Mouse (Mus musculus): ENCODE data around the gene Lrmda.
A peak's percentile ranks its signal among the peaks of the same experiment; 100 is the strongest.

Lrmda gene

GRCm38 (mm10) chr14:22042146-22042545, 22.6 kb downstream of the Lrmda start:
- no peak for ATAC-seq (ENCODE audit: low TSS enrichment)

GRCm38 (mm10) chr14:22043420-22043819, 23.9 kb downstream of the Lrmda start:
- no peak for ATAC-seq (ENCODE audit: low TSS enrichment)

GRCm38 (mm10) chr14:22046262-22046856, 26.8 kb downstream of the Lrmda start:
- no peak for ATAC-seq (ENCODE audit: low TSS enrichment)

GRCm38 (mm10) chr14:22048068-22048899, 28.8 kb downstream of the Lrmda start:
- ATAC-seq (ENCODE audit: low TSS enrichment), result no peak

GRCm38 (mm10) chr14:22048900-22049199, 29.3 kb downstream of the Lrmda start:
- no peak for ATAC-seq (ENCODE audit: low TSS enrichment)

- ATAC-seq (ENCODE audit: low TSS enrichment), result no peak
Measured at GRCm38 (mm10) chr14:22049282-22049681, 29.8 kb downstream of the Lrmda start.

GRCm38 (mm10) chr14:22051941-22052664, 32.6 kb downstream of the Lrmda start:
- peak; percentile 44 for ATAC-seq (ENCODE audit: low TSS enrichment)

- ATAC-seq (ENCODE audit: low TSS enrichment), result no peak
Measured at GRCm38 (mm10) chr14:22055630-22056029, 36.1 kb downstream of the Lrmda start.

- peak; percentile 50; the same call in 1 of the 2 replicates for ATAC-seq (ENCODE audit: low TSS enrichment)
Measured at GRCm38 (mm10) chr14:22056246-22056645, 36.7 kb downstream of the Lrmda start.

GRCm38 (mm10) chr14:22058729-22059128, 39.2 kb downstream of the Lrmda start:
- ATAC-seq (ENCODE audit: low TSS enrichment), result no peak

- no peak for ATAC-seq (ENCODE audit: low TSS enrichment)
Measured at GRCm38 (mm10) chr14:22059348-22059861, 39.9 kb downstream of the Lrmda start.

GRCm38 (mm10) chr14:22060787-22061186, 41.3 kb downstream of the Lrmda start:
- no peak for ATAC-seq (ENCODE audit: low TSS enrichment)

- ATAC-seq (ENCODE audit: low TSS enrichment), result no peak
Measured at GRCm38 (mm10) chr14:22062117-22062855, 42.8 kb downstream of the Lrmda start.

- ATAC-seq (ENCODE audit: low TSS enrichment), result no peak
Measured at GRCm38 (mm10) chr14:22069169-22069568, 49.7 kb downstream of the Lrmda start.

- ATAC-seq (ENCODE audit: low TSS enrichment), result no peak
Measured at GRCm38 (mm10) chr14:22073385-22073784, 53.9 kb downstream of the Lrmda start.

GRCm38 (mm10) chr14:22074229-22074628, 54.7 kb downstream of the Lrmda start:
- no peak for ATAC-seq (ENCODE audit: low TSS enrichment)

GRCm38 (mm10) chr14:22083931-22084330, 64.4 kb downstream of the Lrmda start:
- no peak for ATAC-seq (ENCODE audit: low TSS enrichment)

- no peak for ATAC-seq (ENCODE audit: low TSS enrichment)
Measured at GRCm38 (mm10) chr14:22085411-22085810, 65.9 kb downstream of the Lrmda start.

GRCm38 (mm10) chr14:22088604-22089003, 69.1 kb downstream of the Lrmda start:
- ATAC-seq (ENCODE audit: low TSS enrichment), result no peak

- no peak for ATAC-seq (ENCODE audit: low TSS enrichment)
Measured at GRCm38 (mm10) chr14:22089331-22089730, 69.8 kb downstream of the Lrmda start.

- no peak for ATAC-seq (ENCODE audit: low TSS enrichment)
Measured at GRCm38 (mm10) chr14:22089866-22090470, 70.5 kb downstream of the Lrmda start.

All from frontal cortex, adult (tissue).